Mouse (Mus musculus) layer of hippocampus, adult 6 months (tissue): Measurements from ENCODE around the gene Dhrs13. TPM values are rescaled to one million over a fixed set of nuclear protein-coding genes. Genes with fewer than 3 reads are reported as not detected.

Experiments
- long read RNA-seq, 2 experiments: library from polyadenylated mRNA; unstranded; transcript quantifications; one replicate each; pipeline ENCODE4 v2.0.0; 2019 to 2020
- microRNA-seq: library from miRNA; unstranded; fragments of <30 nt; microRNA quantifications from one replicate; pipeline ENCODE4 v1.2.0, GENCODE M21; 2020
- polyA plus RNA-seq: library from polyadenylated mRNA; unstranded; fragments of <200 nt; fragmentation: Nextera tagmentation; gene quantifications from 2 replicates; pipeline ENCODE4 v1.2.3, GENCODE M21; 2021

Dhrs13 gene
- 7.9 and 8.6 TPM in 2 replicates for polyA plus RNA-seq
- long read RNA-seq, experiment 1, transcript Dhrs13-201 (5 exons, 1,779 nt) = major isoform, 14 of 14 reads
- long read RNA-seq, experiment 1, partial matches to known transcripts = 0 of 14 reads
- long read RNA-seq, experiment 1, other reads (novel, unspliced or antisense) = 0 of 14 reads
- long read RNA-seq, experiment 2, transcript Dhrs13-201 (5 exons, 1,779 nt) = major isoform, 40 of 45 reads
- long read RNA-seq, experiment 2, partial matches to known transcripts = 0 of 45 reads
- long read RNA-seq, experiment 2, other reads (novel, unspliced or antisense) = 1 of 45 reads

GRCm38 (mm10) chr11:78031947-78032808, at the start of gene Dhrs13:
TSS of gene Dhrs13 (plus strand) at chr11:78032280.

DNA sequence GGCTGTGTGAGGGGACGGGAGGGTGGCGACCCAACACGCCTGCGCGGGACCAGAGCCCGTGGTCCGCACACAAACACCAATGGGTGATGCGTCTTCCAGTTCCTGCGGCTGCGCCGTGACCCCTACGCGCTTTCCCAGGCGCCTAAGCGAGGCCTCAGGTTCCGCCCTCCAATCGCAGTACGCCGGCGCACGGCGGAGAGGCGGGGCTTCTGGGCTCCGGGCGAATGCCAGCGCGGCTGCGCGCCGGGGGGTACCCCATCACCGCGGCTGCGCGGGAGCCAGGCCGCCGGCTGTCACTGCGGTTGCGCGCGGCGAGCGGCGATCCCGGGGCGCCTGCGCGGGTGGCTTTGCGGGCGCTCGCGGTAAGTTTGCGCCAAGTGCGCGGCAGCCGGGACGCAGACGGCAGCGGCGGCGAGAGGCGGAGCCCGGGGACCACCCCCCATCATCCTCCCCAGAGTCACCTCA, 49.6 kb upstream of the Dhrs13 start, which contains the start of gene Phf12:
TSS of gene Phf12 (plus strand) at position 314 of the 465 bp plus-strand sequence.

DNA sequence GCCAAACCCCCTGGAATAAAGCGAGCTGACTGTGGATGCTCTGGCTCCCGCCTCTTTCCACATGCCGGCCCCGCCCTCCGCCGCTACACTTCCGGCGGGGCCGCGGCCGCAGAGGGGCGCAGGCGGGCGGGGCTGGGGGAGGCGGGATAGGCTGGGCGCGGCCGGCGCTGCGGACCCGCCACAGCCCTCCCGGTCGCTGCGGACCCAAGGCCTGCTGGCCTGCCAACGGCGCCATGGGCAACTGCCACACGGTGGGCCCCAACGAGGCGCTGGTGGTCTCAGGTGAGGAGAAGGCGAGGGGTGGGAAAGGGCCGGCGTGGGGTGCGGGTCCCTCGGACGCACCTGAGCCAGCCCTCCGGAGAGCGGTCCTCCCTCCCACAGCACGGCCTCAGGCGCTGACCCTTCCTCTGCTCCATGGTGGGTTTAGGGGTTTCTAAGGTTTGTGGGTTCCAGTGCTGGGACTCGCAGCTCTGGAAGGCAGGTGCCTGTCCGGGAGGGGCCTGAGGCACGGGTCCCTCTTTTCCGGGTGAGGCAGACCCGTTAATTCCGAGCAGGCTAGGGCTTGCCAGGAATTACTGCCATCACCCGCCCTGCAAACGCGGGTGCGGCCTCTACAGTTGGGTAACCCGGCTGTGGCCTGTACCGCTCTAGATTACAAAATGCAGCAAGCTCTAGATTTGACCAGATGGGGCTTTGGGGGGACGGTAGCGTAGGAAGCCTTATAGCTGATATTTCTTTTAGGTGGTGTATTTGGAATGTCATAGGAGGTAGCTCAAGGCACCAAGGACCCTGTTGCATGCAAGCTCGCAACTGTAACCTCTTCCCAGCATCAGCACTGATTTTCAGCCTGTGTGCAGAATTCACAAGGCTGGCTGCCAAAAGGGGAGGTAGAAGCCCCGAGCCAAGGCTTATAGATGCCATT, 6.0 kb downstream of the Dhrs13 start, which contains the start of gene Flot2:
TSS of gene Flot2 (plus strand) at position 101 of the 922 bp plus-strand sequence.

GRCm38 (mm10) chr11:78079961-78080921, 48.2 kb downstream of the Dhrs13 start, which contains the start of gene Eral1:
TSS of gene Eral1 (minus strand) at chr11:78080383.

Small RNA genes lying within 50 kb of the gene (microRNA-seq; reads per million reads assigned to microRNA genes)
- 1.7 reads per million for gene Mir144
- gene Mir451a = not detected
- not detected for gene Mir451b

Other genes with a start within 250 kb of the Dhrs13 start
- 0.06 TPM in 1 of 2 replicates, not detected in the other for gene Gm10277, start 244.5 kb upstream of the Dhrs13 start, polyA plus RNA-seq
- 0.74 and 1.2 TPM in 2 replicates for gene Pipox, start 138.2 kb upstream of the Dhrs13 start, polyA plus RNA-seq
- 56.3 and 84.5 TPM in 2 replicates for gene Sez6, start 101.5 kb upstream of the Dhrs13 start, polyA plus RNA-seq
- gene Phf12, start 49.5 kb upstream of the Dhrs13 start, polyA plus RNA-seq = 5.8 and 6.5 TPM in 2 replicates
- gene Flot2, start 5.7 kb downstream of the Dhrs13 start, polyA plus RNA-seq = 79.1 and 79.3 TPM in 2 replicates
- gene Eral1, start 48.1 kb downstream of the Dhrs13 start, polyA plus RNA-seq = 10.9 and 11.1 TPM in 2 replicates
- gene Fam222b, start 62.4 kb downstream of the Dhrs13 start, polyA plus RNA-seq = 11.3 and 12.7 TPM in 2 replicates
- gene Traf4, start 133.3 kb downstream of the Dhrs13 start, polyA plus RNA-seq = 7.1 and 10.1 TPM in 2 replicates
- gene Nek8, start 144.4 kb downstream of the Dhrs13 start, polyA plus RNA-seq = 1.4 and 2.0 TPM in 2 replicates
- 31.4 and 34.6 TPM in 2 replicates for gene Tlcd1, start 144.4 kb downstream of the Dhrs13 start, polyA plus RNA-seq
- gene Rpl23a, start 151.3 kb downstream of the Dhrs13 start, polyA plus RNA-seq = 1,474 and 1,588 TPM in 2 replicates
- 18.8 and 20.1 TPM in 2 replicates for gene Rab34, start 156.2 kb downstream of the Dhrs13 start, polyA plus RNA-seq
- 4.6 and 5.2 TPM in 2 replicates for gene Proca1, start 161.1 kb downstream of the Dhrs13 start, polyA plus RNA-seq
- 144 and 168 TPM in 2 replicates for gene Sdf2, start 213.5 kb downstream of the Dhrs13 start, polyA plus RNA-seq
- 16.4 and 17.8 TPM in 2 replicates for gene Supt6, start 213.7 kb downstream of the Dhrs13 start, polyA plus RNA-seq
- gene 2610507B11Rik, start 229.5 kb downstream of the Dhrs13 start, polyA plus RNA-seq = 52.0 and 58.5 TPM in 2 replicates